Mouse (Mus musculus): ENCODE data around the gene Caprin1. TPM values are rescaled to one million over a fixed set of nuclear protein-coding genes. Genes with fewer than 3 reads are reported as not detected.
A peak's percentile ranks its signal among the peaks of the same experiment; 100 is the strongest.

Caprin1 gene
- total and polyA plus RNA-seq, 3 experiments = 56.1 to 204 (median 190) TPM

DNA sequence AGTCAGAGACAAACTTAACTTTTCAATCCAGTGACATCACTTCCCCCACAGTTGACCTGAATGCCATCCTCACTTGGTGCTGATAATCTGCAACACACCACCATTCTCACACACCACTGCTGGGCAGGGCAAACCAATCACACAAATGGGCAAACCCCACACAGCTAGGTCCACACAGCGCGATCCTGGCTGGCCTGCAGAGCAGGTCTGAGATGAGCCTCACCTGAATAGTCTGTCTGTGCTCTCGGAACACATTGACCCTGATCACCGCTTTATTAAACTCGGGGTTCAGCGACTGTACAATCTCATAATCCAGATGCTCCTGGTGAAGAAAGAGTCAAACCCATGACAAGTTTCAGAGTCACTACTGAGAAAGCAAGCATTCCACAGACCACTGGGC lies 54.6 kb downstream of the Caprin1 start:
- WGBS = 98% methylated on average over 6 of the region's 6 CpGs
- Histone ChIP-seq H3K4me3 (no peak overlapping the region), H3K4me1 (ENCODE audit: control insufficient read depth, insufficient read depth, low read length) (no peaks in the 10 kb centered on the region), H3K36me3 (ENCODE audit: control insufficient read depth, insufficient read depth, low read length) (no peaks in the 10 kb centered on the region), H3K79me2 (replicated peaks; ENCODE audit: control insufficient read depth, insufficient read depth, low read length) (no peaks in the 10 kb centered on the region), H3K9ac (ENCODE audit: low read depth, low read length) (no peak overlapping the region), H3K27ac (no peak overlapping the region), H3K27me3 (ENCODE audit: control insufficient read depth, insufficient read depth, low read length) (no peaks in the 10 kb centered on the region)
- DNase-seq = peak in 1 of 2 experiments; percentile 9
- intact Hi-C loops (cut with DNase I) = loop anchor here (5.0 to 10.0 kb wide), 2 partner anchors 124 to 288 kb away; no protein-coding TSS in a partner anchor
- TF ChIP-seq CTCF (IDR thresholded peaks at IDR 0.05) = no peak
- no peak for TF ChIP-seq POLR2A (IDR thresholded peaks at IDR 0.05; ENCODE audit: insufficient read depth, low read depth, low read length)
- TF ChIP-seq EP300 (IDR thresholded peaks at IDR 0.05; ENCODE audit: insufficient read depth, low read depth, low read length) = no peak

DNA sequence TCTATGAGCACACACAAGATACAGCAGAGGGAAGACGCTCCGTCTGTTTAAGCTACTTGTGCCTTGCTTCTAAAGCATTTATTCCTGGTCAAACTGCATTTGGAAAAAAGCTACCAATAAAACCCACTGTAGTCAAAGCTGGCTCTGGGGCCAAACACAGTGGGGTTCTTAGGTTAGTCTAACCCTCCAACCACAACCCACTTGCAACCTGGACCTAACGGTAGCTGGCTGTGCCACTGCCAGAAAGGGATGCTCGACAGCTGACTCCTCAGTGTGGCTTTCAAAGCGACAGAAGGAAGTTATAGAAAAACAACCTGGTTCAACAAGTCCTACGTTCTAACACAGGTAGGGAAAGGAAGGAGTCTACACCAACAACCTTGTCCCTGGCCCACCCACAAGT lies 66.0 kb downstream of the Caprin1 start:
- 92% methylated on average over 6 of the region's 6 CpGs for WGBS
- H3K36me3 ChIP-seq (ENCODE audit: control insufficient read depth, insufficient read depth, low read length) = no peaks in the 10 kb centered on the region
- intact Hi-C loops (cut with DNase I) = no loop called here

DNA sequence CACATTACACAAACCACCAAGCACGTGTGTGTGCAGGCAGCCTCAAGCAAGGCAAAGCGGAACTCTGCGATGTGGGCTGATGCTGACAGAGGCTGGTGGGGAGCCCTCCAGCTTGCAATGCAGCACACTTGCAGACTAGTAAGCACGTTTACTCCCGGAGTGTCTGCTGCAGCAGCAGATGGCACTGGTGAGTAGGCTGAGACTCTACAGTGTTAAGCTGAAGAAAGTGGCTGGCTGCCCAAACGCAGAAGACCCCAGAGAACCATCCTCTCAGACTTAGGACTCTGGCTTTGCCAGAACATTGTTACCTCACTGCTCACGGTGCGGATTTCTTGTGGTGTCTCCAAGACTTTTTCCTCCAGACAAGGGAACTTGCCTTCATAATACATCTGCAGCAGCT lies 66.5 kb downstream of the Caprin1 start:
- H3K4me3 ChIP-seq = no peak overlapping the region
- no peaks in the 10 kb centered on the region for H3K4me1 ChIP-seq (ENCODE audit: control insufficient read depth, insufficient read depth, low read length)
- 88% methylated on average over 8 of the region's 8 CpGs for WGBS
- H3K9ac ChIP-seq (ENCODE audit: low read depth, low read length) = no peak overlapping the region
- DNase-seq = no peak
- H3K79me2 ChIP-seq (replicated peaks; ENCODE audit: control insufficient read depth, insufficient read depth, low read length) = no peaks in the 10 kb centered on the region
- H3K27ac ChIP-seq = no peak overlapping the region
- H3K27me3 ChIP-seq (ENCODE audit: control insufficient read depth, insufficient read depth, low read length) = no peaks in the 10 kb centered on the region
- intact Hi-C loops (cut with DNase I) = no loop called here
- no peak for TF ChIP-seq CTCF (IDR thresholded peaks at IDR 0.05)
- TF ChIP-seq EP300 (IDR thresholded peaks at IDR 0.05; ENCODE audit: insufficient read depth, low read depth, low read length) = no peak
- no peak for TF ChIP-seq POLR2A (IDR thresholded peaks at IDR 0.05; ENCODE audit: insufficient read depth, low read depth, low read length)
- H3K36me3 ChIP-seq (ENCODE audit: control insufficient read depth, insufficient read depth, low read length) = no peaks in the 10 kb centered on the region

More for the DNA sequence above, 66.0 kb downstream of the Caprin1 start:
- Histone ChIP-seq H3K4me3 (no peak overlapping the region), H3K9ac (ENCODE audit: low read depth, low read length) (no peak overlapping the region), H3K79me2 (replicated peaks; ENCODE audit: control insufficient read depth, insufficient read depth, low read length) (no peaks in the 10 kb centered on the region), H3K27me3 (ENCODE audit: control insufficient read depth, insufficient read depth, low read length) (no peaks in the 10 kb centered on the region), H3K4me1 (ENCODE audit: control insufficient read depth, insufficient read depth, low read length) (no peaks in the 10 kb centered on the region), H3K27ac (no peak overlapping the region)
- no peak for DNase-seq
- TF ChIP-seq EP300 (IDR thresholded peaks at IDR 0.05; ENCODE audit: insufficient read depth, low read depth, low read length) (no peak), POLR2A (IDR thresholded peaks at IDR 0.05; ENCODE audit: insufficient read depth, low read depth, low read length) (no peak), CTCF (IDR thresholded peaks at IDR 0.05) (no peak)

DNA sequence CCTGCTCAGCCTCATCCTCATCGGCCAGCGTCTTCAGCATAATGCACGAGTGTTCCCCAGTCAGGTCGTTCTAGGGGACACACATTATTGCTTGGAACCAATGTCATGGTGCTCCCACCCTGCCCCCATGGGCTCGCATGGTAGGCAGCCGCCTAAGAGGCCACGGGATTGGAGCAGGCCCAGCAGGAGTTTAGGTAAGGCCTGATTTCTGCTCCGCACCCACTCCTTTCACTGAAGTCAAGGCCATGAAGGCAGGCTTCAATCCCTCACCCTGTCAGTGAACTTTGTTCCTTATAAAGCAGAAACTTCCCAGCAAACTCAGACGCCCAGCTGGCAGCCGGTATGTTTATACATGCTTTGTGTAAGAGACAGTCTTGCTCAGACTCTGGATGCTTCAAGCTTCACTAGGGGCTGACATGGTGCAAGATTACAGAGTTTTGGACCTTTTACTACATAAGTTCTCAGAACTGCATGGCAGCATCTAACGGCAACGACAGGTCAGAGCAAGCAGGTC lies 69.4 kb downstream of the Caprin1 start:
- intact Hi-C loops (cut with DNase I) = no loop called here
- no peak for TF ChIP-seq POLR2A (IDR thresholded peaks at IDR 0.05; ENCODE audit: insufficient read depth, low read depth, low read length)
- Histone ChIP-seq H3K36me3 (ENCODE audit: control insufficient read depth, insufficient read depth, low read length) (no peaks in the 10 kb centered on the region), H3K4me1 (ENCODE audit: control insufficient read depth, insufficient read depth, low read length) (no peaks in the 10 kb centered on the region), H3K9ac (ENCODE audit: low read depth, low read length) (no peak overlapping the region), H3K27me3 (ENCODE audit: control insufficient read depth, insufficient read depth, low read length) (no peaks in the 10 kb centered on the region), H3K4me3 (no peak overlapping the region), H3K79me2 (replicated peaks; ENCODE audit: control insufficient read depth, insufficient read depth, low read length) (no peaks in the 10 kb centered on the region), H3K27ac (no peak overlapping the region)
- 85% methylated on average over 12 of the region's 12 CpGs for WGBS
- no peak for DNase-seq

DNA sequence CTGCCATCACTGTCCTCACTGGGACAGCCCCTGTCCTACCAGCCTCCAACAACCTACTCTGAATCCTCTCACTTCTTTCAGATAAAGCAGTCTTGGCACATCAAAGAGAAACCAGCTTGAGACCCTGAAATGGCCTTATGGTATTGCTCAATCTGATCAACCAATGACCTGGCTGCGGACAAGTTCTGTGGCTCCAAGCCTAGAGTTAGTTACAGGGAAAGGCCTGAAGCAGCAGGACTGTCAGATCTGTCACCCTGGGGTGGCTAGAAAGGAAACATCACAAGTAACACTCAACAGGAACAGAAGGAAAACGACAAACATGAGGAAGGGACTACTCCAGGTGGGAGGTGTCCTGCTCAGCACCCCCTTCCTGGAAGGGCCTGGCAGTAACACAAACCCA lies 72.9 kb downstream of the Caprin1 start:
- WGBS = 64% methylated on average over 2 of the region's 2 CpGs
- Histone ChIP-seq H3K27ac (no peak overlapping the region), H3K27me3 (ENCODE audit: control insufficient read depth, insufficient read depth, low read length) (no peaks in the 10 kb centered on the region), H3K9ac (ENCODE audit: low read depth, low read length) (no peak overlapping the region), H3K4me3 (no peak overlapping the region), H3K36me3 (ENCODE audit: control insufficient read depth, insufficient read depth, low read length) (no peaks in the 10 kb centered on the region), H3K79me2 (replicated peaks; ENCODE audit: control insufficient read depth, insufficient read depth, low read length) (no peaks in the 10 kb centered on the region), H3K4me1 (ENCODE audit: control insufficient read depth, insufficient read depth, low read length) (no peaks in the 10 kb centered on the region)
- TF ChIP-seq POLR2A (IDR thresholded peaks at IDR 0.05; ENCODE audit: insufficient read depth, low read depth, low read length) = no peak
- TF ChIP-seq CTCF (IDR thresholded peaks at IDR 0.05) = no peak
- TF ChIP-seq EP300 (IDR thresholded peaks at IDR 0.05; ENCODE audit: insufficient read depth, low read depth, low read length) = no peak
- intact Hi-C loops (cut with DNase I) = no loop called here
- DNase-seq = no peak

DNA sequence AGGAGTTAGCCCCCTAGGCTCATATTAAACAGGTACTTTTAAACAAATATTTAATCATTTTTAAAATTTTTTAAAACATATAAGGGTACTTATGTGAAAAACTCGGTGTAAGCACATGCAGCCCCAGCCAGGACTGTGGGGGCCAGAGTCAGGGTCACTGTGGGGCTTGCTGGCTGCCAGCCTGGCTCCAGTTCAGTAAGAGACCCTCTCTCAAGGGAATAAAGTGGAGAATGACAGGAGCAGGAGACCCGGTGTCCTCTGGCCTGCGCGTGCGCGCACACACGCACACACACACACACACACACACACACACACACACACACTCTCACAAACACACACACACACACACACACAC lies 78.2 kb downstream of the Caprin1 start:
- intact Hi-C loops (cut with DNase I) = loop anchor here (1.0 to 10.0 kb wide), 3 partner anchors 77 to 264 kb away; no protein-coding TSS in a partner anchor
- Histone ChIP-seq H3K9ac (ENCODE audit: low read depth, low read length) (no peak overlapping the region), H3K4me3 (no peak overlapping the region), H3K4me1 (ENCODE audit: control insufficient read depth, insufficient read depth, low read length) (no peaks in the 10 kb centered on the region), H3K27ac (no peak overlapping the region), H3K36me3 (ENCODE audit: control insufficient read depth, insufficient read depth, low read length) (no peaks in the 10 kb centered on the region), H3K79me2 (replicated peaks; ENCODE audit: control insufficient read depth, insufficient read depth, low read length) (no peaks in the 10 kb centered on the region), H3K27me3 (ENCODE audit: control insufficient read depth, insufficient read depth, low read length) (no peaks in the 10 kb centered on the region)
- no peak for TF ChIP-seq EP300 (IDR thresholded peaks at IDR 0.05; ENCODE audit: insufficient read depth, low read depth, low read length)
- WGBS = 91% methylated on average over 7 of the region's 7 CpGs
- no peak for DNase-seq

Data from heart, adult 2 months (tissue).